ENCODE assay signal across 8 mouse cellular contexts in genomic region chr14:25488097-25488613, GRCm38 (mm10). TPM values are rescaled to one million over a fixed set of nuclear protein-coding genes. Genes with fewer than 3 reads are reported as not detected.
A peak's percentile ranks its signal among the peaks of the same experiment; 100 is the strongest.
DNase-seq lines count a peak whose midpoint lies in the region; ATAC-seq and TF ChIP-seq lines count a peak whose summit lies in the region.

No protein-coding gene starts in this region.

- H3K4me2 ChIP-seq in liver, postnatal 0 days (ENCODE audit: low read depth, low read length) = peak overlapping the region; percentile 4; the same call in 1 of the 2 replicates

- peaks cover 96% of the 10 kb centered on the region for H3K4me1 ChIP-seq in liver, postnatal 0 days (ENCODE audit: insufficient read depth)
- peaks cover 59% of the 10 kb centered on the region for H3K4me1 ChIP-seq in spleen, adult 2 months (ENCODE audit: control insufficient read depth, insufficient read depth, insufficient read length)

- peak; percentile 47 for ATAC-seq in liver, postnatal 0 days

- WGBS in liver, postnatal 0 days (ENCODE audit: insufficient replicate concordance) = 35% methylated on average over 6 of the region's 6 CpGs
- 30% methylated on average over 6 of the region's 6 CpGs for WGBS in spleen, adult 2 months

- TF ChIP-seq POLR2A in spleen, adult 2 months (IDR thresholded peaks at IDR 0.05; ENCODE audit: low read depth, low read length) = no peak

- H3K27me3 ChIP-seq in liver, postnatal 0 days (ENCODE audit: insufficient read depth, low read length) = no peaks in the 10 kb centered on the region
- no peaks in the 10 kb centered on the region for H3K27me3 ChIP-seq in spleen, adult 2 months (ENCODE audit: control insufficient read depth, insufficient read depth, low read length)

- H3K9me3 ChIP-seq in liver, postnatal 0 days (ENCODE audit: low read length) = no peaks in the 10 kb centered on the region

- intact Hi-C loops in heart, postnatal 25 days (cut with DNase I) = no loop called here

- 0 out of 2 replicates have a peak, but pooled peaks have one; percentile 25 for TF ChIP-seq EP300 in liver, postnatal 0 days (IDR thresholded peaks at IDR 0.05; ENCODE audit: low read depth)

- DNase-seq in ovary, adult 18-20 months (ENCODE audit: low spot score) = peak; percentile 52
- DNase-seq in ovary, postnatal 14 days (ENCODE audit: low spot score) = no peak
- peak; percentile 81 to 83 for DNase-seq in cerebellum, postnatal 25 days
- DNase-seq in heart, postnatal 25 days (ENCODE audit: low spot score) = peak; percentile 71
- DNase-seq in liver, postnatal 0 days = peak; percentile 51
- DNase-seq in spleen, adult 2 months (ENCODE audit: low read depth in 1 of 2, low spot score in 2 of 2) = peak in 1 of 2 experiments; percentile 64
- no peak for DNase-seq in left cerebral cortex, adult 8-10 months (ENCODE audit: low spot score in 2 of 2)
- DNase-seq in urinary bladder, postnatal 25 days (ENCODE audit: low spot score) = no peak

- 0 out of 2 replicates have a peak, but pooled peaks have one; percentile 13 for TF ChIP-seq CTCF in liver, postnatal 0 days (IDR thresholded peaks at IDR 0.05; ENCODE audit: low read depth)
- TF ChIP-seq CTCF in spleen, adult 2 months (IDR thresholded peaks at IDR 0.05; ENCODE audit: extremely low read depth, insufficient read depth, insufficient read length, insufficient replicate concordance) = no peak

- H3K4me3 ChIP-seq in liver, postnatal 0 days (ENCODE audit: low read depth, low read length) = no peak overlapping the region
- no peak overlapping the region for H3K4me3 ChIP-seq in spleen, adult 2 months (ENCODE audit: extremely low read depth, insufficient read depth, insufficient read length)

- H3K36me3 ChIP-seq in liver, postnatal 0 days (replicated peaks; ENCODE audit: insufficient read depth, low read length) = no peaks in the 10 kb centered on the region
- no peaks in the 10 kb centered on the region for H3K36me3 ChIP-seq in spleen, adult 2 months (ENCODE audit: control insufficient read depth, insufficient read depth, low read length)

- H3K27ac ChIP-seq in liver, postnatal 0 days (ENCODE audit: low read depth) = peak overlapping the region; percentile 87
- H3K27ac ChIP-seq in spleen, adult 2 months (ENCODE audit: insufficient read depth, low read length) = peak overlapping the region; percentile 94

- H3K9ac ChIP-seq in liver, postnatal 0 days (replicated peaks) = peak overlapping the region; percentile 35; the same call in 1 of the 2 replicates

RNA-seq across cellular contexts. Expression of gene Zmiz1, which starts 29.2 kb away (rescaled TPM):
- total RNA-seq in heart, postnatal 25 days (2021) = 10 to 100 TPM; 40.2 to 49.9 TPM
- polyA plus RNA-seq in liver, postnatal 0 days (2015; fragmentation: Nextera tagmentation; extraction: Ambion mirVana) = 3.6 and 4.3 TPM in 2 replicates
- polyA plus RNA-seq in spleen, adult 2 months (2012; rRNA removed) = 48.1 and 48.5 TPM in 2 replicates
- total RNA-seq in left cerebral cortex, adult 8-10 months (2022) = 10 to 100 TPM; 90.1 to 94.2 (median 92.3) TPM

Comparison
In these comparisons a context has a peak if more than half of its experiments do, and no peak if none do; other contexts are left out.
1. DNase-seq: peak in ovary, adult 18-20 months (single experiment), cerebellum, postnatal 25 days (2 of 2), heart, postnatal 25 days (single experiment) and liver, postnatal 0 days (single experiment); none in ovary, postnatal 14 days (single experiment), left cerebral cortex, adult 8-10 months (0 of 2) and urinary bladder, postnatal 25 days (single experiment).